Comparison of ENCODE assay signal across 16 mouse cellular contexts in genomic region chr14:21441772-21442533, GRCm38 (mm10). TPM values are rescaled to one million over a fixed set of nuclear protein-coding genes. Genes with fewer than 3 reads are reported as not detected.
A peak's percentile ranks its signal among the peaks of the same experiment; 100 is the strongest.
DNase-seq lines count a peak whose midpoint lies in the region; ATAC-seq lines count a peak whose summit lies in the region.
"Had no signal": no experiment of that assay in that cellular context is flagged by ENCODE, and none has a peak within 500 bp of the region (broad histone marks: within the 10 kb centered on the region; RNA-seq: fewer than 3 reads in every experiment).

No protein-coding gene starts in this region.

- H3K9ac ChIP-seq in limb, embryonic 12.5 days (replicated peaks): no peak overlapping the region
- H3K9ac ChIP-seq: forebrain, embryonic 15.5 days; heart, embryonic 13.5 days; lung, embryonic 14.5 days had no signal

- 22% methylated on average over 10 of the region's 10 CpGs for WGBS in limb, embryonic 12.5 days

- peak overlapping the region; percentile 91 for H3K27ac ChIP-seq in limb, embryonic 12.5 days
- H3K27ac ChIP-seq: forebrain, embryonic 15.5 days; heart, embryonic 13.5 days had no signal

- no peaks in the 10 kb centered on the region; the same call in 1 of the 2 replicates for H3K36me3 ChIP-seq in limb, embryonic 12.5 days
- H3K36me3 ChIP-seq: forebrain, embryonic 15.5 days; heart, embryonic 13.5 days had no signal

- H3K9me3 ChIP-seq in limb, embryonic 12.5 days: peaks cover 8% of the 10 kb centered on the region; the same call in 1 of the 2 replicates
- H3K9me3 ChIP-seq: forebrain, embryonic 15.5 days; heart, embryonic 13.5 days had no signal

- intact Hi-C loops in gastrocnemius, postnatal 14 days (cut with DNase I; ENCODE audit: low total_unique reads): no loop called here

- H3K27me3 ChIP-seq in limb, embryonic 12.5 days: no peaks in the 10 kb centered on the region
- H3K27me3 ChIP-seq: forebrain, embryonic 15.5 days; heart, embryonic 13.5 days had no signal

- H3K4me3 ChIP-seq in limb, embryonic 12.5 days (replicated peaks): no peak overlapping the region
- H3K4me3 ChIP-seq: forebrain, embryonic 15.5 days; heart, embryonic 13.5 days had no signal

- peak; percentile 74 for ATAC-seq in limb, embryonic 12.5 days (ENCODE audit: insufficient number of reproducible peaks, insufficient read depth, low FRiP score, low TSS enrichment, low read depth)
- ATAC-seq: forebrain, embryonic 15.5 days had no signal

- H3K4me2 ChIP-seq in limb, embryonic 12.5 days: no peak overlapping the region
- H3K4me2 ChIP-seq: forebrain, embryonic 15.5 days; heart, embryonic 13.5 days; lung, embryonic 14.5 days had no signal

- peak; percentile 8 to 15 for DNase-seq in kidney, adult 8-10 months
- no peak for DNase-seq in kidney, postnatal 14 days
- peak; percentile 15 for DNase-seq in embryo, embryonic 9.5 days (ENCODE audit: extremely low spot score)
- peak; percentile 61 for DNase-seq in gastrocnemius, postnatal 14 days
- DNase-seq in thymus, adult 18-20 months: no peak
- DNase-seq in cerebellum, adult 18-20 months: no peak
- no peak for DNase-seq in retina, postnatal 1 day
- DNase-seq: cerebellum, postnatal 36 days; layer of hippocampus, postnatal 36 days; lung, embryonic 14.5 days; midbrain, embryonic 14.5 days; right cerebral cortex, postnatal 4 days; thymus, adult 2 months had no signal

- peaks cover 39% of the 10 kb centered on the region for H3K4me1 ChIP-seq in limb, embryonic 12.5 days (replicated peaks)

RNA-seq across cellular contexts. Expression of gene Kat6b, which starts 39.3 kb away (rescaled TPM):
- total RNA-seq in gastrocnemius, postnatal 14 days (2021): 10 to 100 TPM; 17.2 to 22.3 TPM
- polyA plus RNA-seq in limb, embryonic 12.5 days (2016; fragmentation: Nextera tagmentation; extraction: Ambion mirVana): 30.9 and 31.3 TPM in 2 replicates

Comparison
In these comparisons a context has a peak if more than half of its experiments do, and no peak if none do; other contexts are left out.
1. DNase-seq: peak in kidney, adult 8-10 months (2 of 2), embryo, embryonic 9.5 days (single experiment) and gastrocnemius, postnatal 14 days (single experiment); none in kidney, postnatal 14 days (single experiment), thymus, adult 18-20 months (0 of 2), cerebellum, adult 18-20 months (0 of 2) and retina, postnatal 1 day (single experiment).